ENCODE assay signal across 8 mouse cellular contexts in genomic region chr3:30792737-30793402, GRCm38 (mm10). TPM values are rescaled to one million over a fixed set of nuclear protein-coding genes. Genes with fewer than 3 reads are reported as not detected.
DNase-seq lines count a peak whose midpoint lies in the region; ATAC-seq and TF ChIP-seq lines count a peak whose summit lies in the region.

TSS of gene Sec62 (plus strand) at chr3:30792875.

- H3K4me2 ChIP-seq in lung, embryonic 16.5 days (ENCODE audit: low read depth, low read length): peak within 1 kb of the TSS; percentile 86

- H3K4me3 ChIP-seq in MEL (ENCODE audit: control insufficient read depth in 1 of 2, insufficient read depth in 1 of 2, low read depth in 2 of 2, low read length in 2 of 2): peak within 1 kb of the TSS; percentile 62 to 100
- peak within 1 kb of the TSS; percentile 70 for H3K4me3 ChIP-seq in cerebellum, adult 2 months (replicated peaks; ENCODE audit: insufficient read depth, low read depth, low read length)
- H3K4me3 ChIP-seq in lung, embryonic 16.5 days (ENCODE audit: low read length): peak within 1 kb of the TSS; percentile 98

- ATAC-seq in hematopoietic stem cell, adult 5-6 weeks (replicated peaks in 1 of 2; ENCODE audit: insufficient read depth in 1 of 2, low FRiP score in 2 of 2, low TSS enrichment in 1 of 2, low read depth in 1 of 2, poor library complexity in 2 of 2, severe bottlenecking in 2 of 2): peak; percentile 80 to 88
- ATAC-seq in lung, embryonic 16.5 days (ENCODE audit: low read depth): peak; percentile 98

- H3K27me3 ChIP-seq in MEL (ENCODE audit: control insufficient read depth in 1 of 2, insufficient read depth in 2 of 2, low read length in 2 of 2): no peaks in the 10 kb centered on the region
- H3K27me3 ChIP-seq in cerebellum, adult 2 months (ENCODE audit: control insufficient read depth, insufficient read depth, low read length): no peaks in the 10 kb centered on the region
- no peaks in the 10 kb centered on the region for H3K27me3 ChIP-seq in lung, embryonic 16.5 days (ENCODE audit: control insufficient read depth, insufficient read depth, low read depth, low read length)

- no peak for TF ChIP-seq RAD21 in MEL (IDR thresholded peaks at IDR 0.05; ENCODE audit: low read depth, low read length)

- peaks cover 0 to 29% of the 10 kb centered on the region in 2 experiments; a peak in 2 of 4 replicates for H3K36me3 ChIP-seq in MEL (ENCODE audit: control insufficient read depth in 1 of 2, insufficient read depth in 2 of 2, low read length in 2 of 2)
- no peaks in the 10 kb centered on the region for H3K36me3 ChIP-seq in lung, embryonic 16.5 days (ENCODE audit: control insufficient read depth, insufficient read depth, low read length)

- peak within 1 kb of the TSS; percentile 95 for H3K9ac ChIP-seq in MEL (ENCODE audit: control insufficient read depth, low read depth, low read length, poor library complexity, severe bottlenecking)
- H3K9ac ChIP-seq in lung, embryonic 16.5 days (ENCODE audit: low read length): peak within 1 kb of the TSS; percentile 99

- TF ChIP-seq CTCF in MEL (IDR thresholded peaks at IDR 0.05 in 2 of 3, conservative IDR thresholded peaks at IDR 0.05 in 1 of 3; ENCODE audit: control insufficient read depth in 1 of 3, insufficient read depth in 1 of 3, low read depth in 2 of 3, low read length in 3 of 3, poor library complexity in 1 of 3, severe bottlenecking in 1 of 3): no peak
- no peak for TF ChIP-seq CTCF in cerebellum, adult 2 months (IDR thresholded peaks at IDR 0.05; ENCODE audit: borderline replicate concordance, insufficient read depth, low read depth, low read length)

- peak; percentile 94 for DNase-seq in MEL (ENCODE audit: low read depth, low spot score)
- peak; percentile 92 to 96 for DNase-seq in cerebellum, adult 2 months
- DNase-seq in forelimb bud, embryonic 11.5 days (ENCODE audit: low read depth, low spot score): peak; percentile 90
- peak; percentile 79 for DNase-seq in layer of hippocampus, adult 9-10 months (ENCODE audit: low spot score)
- peak; percentile 90 for DNase-seq in ovary, postnatal 10 days (ENCODE audit: low spot score)
- peak; percentile 90 to 94 for DNase-seq in thymus, postnatal 10 days (ENCODE audit: low spot score in 2 of 2)

- H3K4me1 ChIP-seq in MEL (ENCODE audit: control insufficient read depth in 1 of 2, insufficient read depth in 2 of 2, low read length in 2 of 2): peaks cover 16 to 24% of the 10 kb centered on the region in 2 experiments
- no peaks in the 10 kb centered on the region for H3K4me1 ChIP-seq in cerebellum, adult 2 months (ENCODE audit: control insufficient read depth, insufficient read depth, low read length)
- peaks cover 4% of the 10 kb centered on the region for H3K4me1 ChIP-seq in lung, embryonic 16.5 days (replicated peaks; ENCODE audit: control insufficient read depth, insufficient read depth, low read length)

- peaks cover 30% of the 10 kb centered on the region for H3K79me2 ChIP-seq in MEL (ENCODE audit: control insufficient read depth, insufficient read depth, low read length, poor library complexity)

- peak in 1 of 2 experiments; percentile 90; a peak in 3 of 4 replicates for TF ChIP-seq POLR2A in MEL (IDR thresholded peaks at IDR 0.05; ENCODE audit: control insufficient read depth in 1 of 2, insufficient read depth in 1 of 2, low read depth in 1 of 2, low read length in 2 of 2, poor library complexity in 1 of 2)
- peak; percentile 92 for TF ChIP-seq POLR2A in cerebellum, adult 2 months (IDR thresholded peaks at IDR 0.05; ENCODE audit: borderline replicate concordance, insufficient read depth, low read length)

- peak within 1 kb of the TSS; percentile 78 for H3K27ac ChIP-seq in MEL (ENCODE audit: control insufficient read depth, low read depth, low read length)
- H3K27ac ChIP-seq in cerebellum, adult 2 months (ENCODE audit: insufficient read depth, low read length): peak within 1 kb of the TSS; percentile 100
- H3K27ac ChIP-seq in lung, embryonic 16.5 days (ENCODE audit: low read length): peak within 1 kb of the TSS; percentile 92

- WGBS in cerebellum, adult 2 months: under 1% methylated on average over 62 of the region's 62 CpGs
- WGBS in lung, embryonic 16.5 days: 0% methylated on average over 61 of the region's 62 CpGs

- no peaks in the 10 kb centered on the region for H3K9me3 ChIP-seq in MEL (replicated peaks; ENCODE audit: insufficient read depth, low read length)
- H3K9me3 ChIP-seq in lung, embryonic 16.5 days (ENCODE audit: control insufficient read depth, low read length): no peaks in the 10 kb centered on the region

- TF ChIP-seq EP300 in MEL (IDR thresholded peaks at IDR 0.05; ENCODE audit: low read depth in 1 of 2, low read length in 2 of 2): peak in 1 of 2 experiments; percentile 3; a peak in 1 of 4 replicates

TF ChIP-seq in MEL, 35 proteins besides CTCF, POLR2A, EP300 and RAD21:
- TF ChIP-seq TCF12 (IDR thresholded peaks at IDR 0.05; ENCODE audit: low read depth, low read length): peak; percentile 87
- TF ChIP-seq BHLHE40 (IDR thresholded peaks at IDR 0.05; ENCODE audit: borderline replicate concordance, low read depth, low read length): peak; percentile 73; the same call in 1 of the 2 replicates
- TF ChIP-seq ZMIZ1 (IDR thresholded peaks at IDR 0.05; ENCODE audit: low read depth, low read length): peak; percentile 70
- TF ChIP-seq RCOR1 (IDR thresholded peaks at IDR 0.05; ENCODE audit: low read depth, low read length): no peak
- peak in 1 of 2 experiments; percentile 56; a peak in 1 of 4 replicates for TF ChIP-seq USF2 (IDR thresholded peaks at IDR 0.05; ENCODE audit: borderline replicate concordance in 1 of 2, insufficient read depth in 1 of 2, low read depth in 1 of 2, low read length in 2 of 2)
- TF ChIP-seq TAL1 (IDR thresholded peaks at IDR 0.05; ENCODE audit: low read length): no peak
- no peak for TF ChIP-seq E2F4 (IDR thresholded peaks at IDR 0.05; ENCODE audit: borderline replicate concordance, low read depth, low read length)
- TF ChIP-seq POLR2AphosphoS2 (IDR thresholded peaks at IDR 0.05; ENCODE audit: low read length): peak; percentile 90
- peak; percentile 78 for TF ChIP-seq HCFC1 (IDR thresholded peaks at IDR 0.05; ENCODE audit: low read depth, low read length)
- no peak for TF ChIP-seq MEF2A (IDR thresholded peaks at IDR 0.05; ENCODE audit: extremely low read depth, insufficient replicate concordance, low read depth, low read length, poor library complexity, severe bottlenecking)
- peak; percentile 89 for TF ChIP-seq USF1 (IDR thresholded peaks at IDR 0.05; ENCODE audit: low read depth, low read length)
- TF ChIP-seq NELFE (IDR thresholded peaks at IDR 0.05; ENCODE audit: low read depth, low read length): peak; percentile 79
- no peak for TF ChIP-seq POLR2AphosphoS5 (IDR thresholded peaks at IDR 0.05; ENCODE audit: borderline replicate concordance, low read depth, low read length)
- TF ChIP-seq CHD2 (IDR thresholded peaks at IDR 0.05; ENCODE audit: low read length): peak; percentile 95
- peak; percentile 91; the same call in 1 of the 2 replicates for TF ChIP-seq MAZ (IDR thresholded peaks at IDR 0.05; ENCODE audit: low read depth, low read length)
- TF ChIP-seq MYB (IDR thresholded peaks at IDR 0.05; ENCODE audit: low read depth, low read length): no peak
- TF ChIP-seq ELF1 (IDR thresholded peaks at IDR 0.05; ENCODE audit: low read depth, low read length): no peak
- peak; percentile 41; the same call in 1 of the 2 replicates for TF ChIP-seq SIN3A (IDR thresholded peaks at IDR 0.05; ENCODE audit: low read length)
- TF ChIP-seq TBP (IDR thresholded peaks at IDR 0.05; ENCODE audit: low read depth, low read length): peak; percentile 74

RNA-seq across cellular contexts. Expression of gene Sec62, which starts in this region (rescaled TPM):
- total RNA-seq in MEL (2012; rRNA removed): 32.8 and 35.6 TPM in 2 replicates
- 100 to 1,000 TPM in 1 of 2 experiments, 10 to 100 TPM in 1; 75.4 to 171 TPM for polyA plus RNA-seq in MEL (2012; ENCODE audit: insufficient read depth in 1 of 2, insufficient read length in 2 of 2, low read depth in 1 of 2, low replicate concordance in 2 of 2, missing spikeins in 1 of 2)
- polyA plus RNA-seq in cerebellum, adult 2 months (2012; rRNA removed): 102 and 111 TPM in 2 replicates
- total RNA-seq in hematopoietic stem cell, adult 5-6 weeks (2017): 134 TPM in 2 replicates
- polyA plus RNA-seq in lung, embryonic 16.5 days (2015; fragmentation: Nextera tagmentation; extraction: Ambion mirVana): 80.0 and 96.2 TPM in 2 replicates

Comparison
In these comparisons a context has a peak if more than half of its experiments do, and no peak if none do; other contexts are left out.
1. Peak in every context shown above with its lines: DNase-seq, ATAC-seq, H3K4me3 ChIP-seq and H3K27ac ChIP-seq.